ENCODE assay signal across 12 mouse cellular contexts in genomic region chr10:59570780-59571179, GRCm38 (mm10). TPM values are rescaled to one million over a fixed set of nuclear protein-coding genes. Genes with fewer than 3 reads are reported as not detected.
A peak's percentile ranks its signal among the peaks of the same experiment; 100 is the strongest.
DNase-seq lines count a peak whose midpoint lies in the region; ATAC-seq and TF ChIP-seq lines count a peak whose summit lies in the region.
"Had no signal": no experiment of that assay in that cellular context is flagged by ENCODE, and none has a peak within 500 bp of the region (broad histone marks: within the 10 kb centered on the region; RNA-seq: fewer than 3 reads in every experiment).

No protein-coding gene starts in this region.

- TF ChIP-seq CTCF in kidney, adult 2 months (conservative IDR thresholded peaks at IDR 0.05; ENCODE audit: insufficient read depth, insufficient read length, low read depth, low read length) = no peak
- no peak for TF ChIP-seq CTCF in bone marrow, adult 2 months (IDR thresholded peaks at IDR 0.05; ENCODE audit: control insufficient read depth, insufficient read depth, low read length)
- TF ChIP-seq CTCF in stomach, postnatal 0 days (IDR thresholded peaks at IDR 0.05; ENCODE audit: low read depth) = no peak

- no peak overlapping the region for H3K4me3 ChIP-seq in kidney, embryonic 15.5 days (replicated peaks)
- no peak overlapping the region for H3K4me3 ChIP-seq in kidney, adult 2 months (ENCODE audit: insufficient read depth, low read depth, low read length)
- H3K4me3 ChIP-seq in bone marrow, adult 2 months (replicated peaks; ENCODE audit: control insufficient read depth, low read depth, low read length) = no peak overlapping the region
- no peak overlapping the region for H3K4me3 ChIP-seq in limb, embryonic 13.5 days
- no peak overlapping the region for H3K4me3 ChIP-seq in stomach, postnatal 0 days (ENCODE audit: low read depth, low read length)
- no peak overlapping the region for H3K4me3 ChIP-seq in forebrain, embryonic 10.5 days
- H3K4me3 ChIP-seq: embryonic facial prominence, embryonic 13.5 days had no signal

- WGBS in kidney, embryonic 15.5 days = 55% methylated on average over 2 of the region's 2 CpGs
- WGBS in kidney, adult 2 months = 60% methylated on average over 2 of the region's 2 CpGs
- WGBS in bone marrow, adult 2 months = 46% methylated on average over 2 of the region's 2 CpGs
- WGBS in limb, embryonic 13.5 days = 57% methylated on average over 2 of the region's 2 CpGs
- 32% methylated on average over 2 of the region's 2 CpGs for WGBS in stomach, postnatal 0 days
- 84% methylated on average over 2 of the region's 2 CpGs for WGBS in forebrain, embryonic 10.5 days

- no peak for ATAC-seq in kidney, embryonic 15.5 days (replicated peaks; ENCODE audit: low FRiP score)
- no peak for ATAC-seq in limb, embryonic 13.5 days (ENCODE audit: low FRiP score, low read depth)
- no peak for ATAC-seq in stomach, postnatal 0 days (ENCODE audit: low FRiP score, low TSS enrichment)
- ATAC-seq: forebrain, embryonic 16.5 days had no signal

- peaks cover 39% of the 10 kb centered on the region for H3K4me1 ChIP-seq in kidney, embryonic 15.5 days
- no peaks in the 10 kb centered on the region; the same call in 1 of the 2 replicates for H3K4me1 ChIP-seq in kidney, adult 2 months (ENCODE audit: control insufficient read depth, insufficient read depth, low read length)
- peaks cover 8% of the 10 kb centered on the region for H3K4me1 ChIP-seq in bone marrow, adult 2 months (ENCODE audit: control insufficient read depth, insufficient read depth, low read length)
- H3K4me1 ChIP-seq in limb, embryonic 13.5 days = peaks cover 56% of the 10 kb centered on the region
- H3K4me1 ChIP-seq in stomach, postnatal 0 days (replicated peaks; ENCODE audit: control insufficient read depth, insufficient read depth) = peaks cover 10% of the 10 kb centered on the region; the same call in 1 of the 2 replicates
- peaks cover 27% of the 10 kb centered on the region for H3K4me1 ChIP-seq in forebrain, embryonic 10.5 days

- peak overlapping the region; percentile 18; the same call in 1 of the 2 replicates for H3K27ac ChIP-seq in kidney, embryonic 15.5 days
- H3K27ac ChIP-seq in kidney, adult 2 months (ENCODE audit: insufficient read depth, low read depth, low read length) = no peak overlapping the region
- peak overlapping the region; percentile 14; the same call in 1 of the 2 replicates for H3K27ac ChIP-seq in bone marrow, adult 2 months (ENCODE audit: control insufficient read depth, insufficient read depth, low read depth, low read length, poor library complexity)
- 0 out of 2 replicates have a peak overlapping the region, but pooled peaks have one; percentile 52 for H3K27ac ChIP-seq in limb, embryonic 13.5 days
- 0 out of 2 replicates have a peak overlapping the region, but pooled peaks have one; percentile 1 for H3K27ac ChIP-seq in stomach, postnatal 0 days (replicated peaks)
- H3K27ac ChIP-seq in forebrain, embryonic 10.5 days = no peak overlapping the region
- H3K27ac ChIP-seq: embryonic facial prominence, embryonic 13.5 days had no signal

- no peak for TF ChIP-seq EP300 in stomach, postnatal 0 days (optimal IDR thresholded peaks at IDR 0.05)

- peaks cover 9% of the 10 kb centered on the region for H3K9me3 ChIP-seq in kidney, embryonic 15.5 days (replicated peaks)
- peaks cover 10% of the 10 kb centered on the region for H3K9me3 ChIP-seq in limb, embryonic 13.5 days
- H3K9me3 ChIP-seq in stomach, postnatal 0 days (ENCODE audit: control insufficient read depth, low read length) = no peaks in the 10 kb centered on the region
- peaks cover 28% of the 10 kb centered on the region for H3K9me3 ChIP-seq in forebrain, embryonic 10.5 days

- no peak overlapping the region for H3K9ac ChIP-seq in kidney, embryonic 15.5 days
- no peak overlapping the region for H3K9ac ChIP-seq in limb, embryonic 13.5 days
- H3K9ac ChIP-seq in stomach, postnatal 0 days (ENCODE audit: low read length) = no peak overlapping the region
- H3K9ac ChIP-seq: embryonic facial prominence, embryonic 13.5 days had no signal

- no peak for DNase-seq in kidney, adult 2 months
- no peak for DNase-seq in stomach, postnatal 0 days (ENCODE audit: low spot score)
- no peak for DNase-seq in forebrain, embryonic 10.5 days (ENCODE audit: extremely low spot score, low spot score)
- DNase-seq in urinary bladder, adult 2 months (ENCODE audit: low spot score) = no peak
- DNase-seq: cerebellum, adult 9-11 months; lung, postnatal 4 days had no signal

- no peaks in the 10 kb centered on the region for H3K27me3 ChIP-seq in kidney, embryonic 15.5 days
- no peaks in the 10 kb centered on the region for H3K27me3 ChIP-seq in kidney, adult 2 months (replicated peaks; ENCODE audit: control insufficient read depth, insufficient read depth, low read length)
- H3K27me3 ChIP-seq in limb, embryonic 13.5 days = no peaks in the 10 kb centered on the region
- H3K27me3 ChIP-seq in stomach, postnatal 0 days (ENCODE audit: control insufficient read depth, insufficient read depth, low read length) = no peaks in the 10 kb centered on the region
- no peaks in the 10 kb centered on the region for H3K27me3 ChIP-seq in forebrain, embryonic 10.5 days (ENCODE audit: poor library complexity, severe bottlenecking)
- H3K27me3 ChIP-seq: CH12.LX; embryonic facial prominence, embryonic 13.5 days had no signal

- H3K4me2 ChIP-seq in kidney, embryonic 15.5 days = no peak overlapping the region
- H3K4me2 ChIP-seq in limb, embryonic 13.5 days (replicated peaks) = no peak overlapping the region
- H3K4me2 ChIP-seq in stomach, postnatal 0 days (replicated peaks; ENCODE audit: low read depth) = no peak overlapping the region
- H3K4me2 ChIP-seq: embryonic facial prominence, embryonic 13.5 days had no signal

- H3K36me3 ChIP-seq in kidney, embryonic 15.5 days = peaks cover 8% of the 10 kb centered on the region; the same call in 1 of the 2 replicates
- H3K36me3 ChIP-seq in kidney, adult 2 months (ENCODE audit: control insufficient read depth, insufficient read depth, low read length) = no peaks in the 10 kb centered on the region
- H3K36me3 ChIP-seq in limb, embryonic 13.5 days = no peaks in the 10 kb centered on the region; the same call in 1 of the 2 replicates
- H3K36me3 ChIP-seq in stomach, postnatal 0 days (ENCODE audit: control insufficient read depth, insufficient read depth, low read length) = 0 out of 2 replicates have a peak, but pooled peaks cover 2% of the 10 kb centered on the region
- peaks cover 13% of the 10 kb centered on the region; the same call in 1 of the 2 replicates for H3K36me3 ChIP-seq in forebrain, embryonic 10.5 days (replicated peaks)
- H3K36me3 ChIP-seq: embryonic facial prominence, embryonic 13.5 days had no signal

- no peak for TF ChIP-seq POLR2A in kidney, adult 2 months (IDR thresholded peaks at IDR 0.05; ENCODE audit: low read depth, low read length)
- no peak for TF ChIP-seq POLR2A in bone marrow, adult 2 months (IDR thresholded peaks at IDR 0.05; ENCODE audit: borderline replicate concordance, control insufficient read depth, low read depth, low read length)

RNA-seq across cellular contexts. Expression of gene Gm10322, which starts 45.1 kb away (rescaled TPM):
- polyA plus RNA-seq in kidney, embryonic 15.5 days (2015; fragmentation: Nextera tagmentation; extraction: Ambion mirVana) = not detected in 2 replicates
- polyA plus RNA-seq in kidney, adult 2 months (2012; rRNA removed) = 0.56 TPM in 1 of 2 replicates, not detected in the other
- not detected in 2 replicates for polyA plus RNA-seq in bone marrow, adult 2 months (2011; ENCODE audit: insufficient read depth, insufficient read length, low replicate concordance, missing spikeins)
- polyA plus RNA-seq in limb, embryonic 13.5 days (2015; fragmentation: Nextera tagmentation; extraction: Ambion mirVana) = not detected in 2 replicates
- polyA plus RNA-seq in stomach, postnatal 0 days (2015; fragmentation: Nextera tagmentation; extraction: Ambion mirVana) = 0.38 TPM in 1 of 2 replicates, not detected in the other
- not detected in 2 replicates for polyA plus RNA-seq in forebrain, embryonic 10.5 days (2016; fragmentation: Nextera tagmentation; extraction: Ambion mirVana)
- 0.51 TPM in 1 of 2 replicates, not detected in the other for polyA plus RNA-seq in urinary bladder, adult 2 months (2012; rRNA removed)
- polyA plus RNA-seq: embryonic facial prominence, embryonic 13.5 days; forebrain, embryonic 16.5 days had no signal

RNA-seq across cellular contexts. Expression of gene Mcu, which starts 45.7 kb away (rescaled TPM):
- 34.8 and 35.3 TPM in 2 replicates for polyA plus RNA-seq in kidney, embryonic 15.5 days (2015; fragmentation: Nextera tagmentation; extraction: Ambion mirVana)
- 14.4 and 16.2 TPM in 2 replicates for polyA plus RNA-seq in kidney, adult 2 months (2012; rRNA removed)
- 11.7 and 16.1 TPM in 2 replicates for polyA plus RNA-seq in bone marrow, adult 2 months (2011; ENCODE audit: insufficient read depth, insufficient read length, low replicate concordance, missing spikeins)
- polyA plus RNA-seq in limb, embryonic 13.5 days (2015; fragmentation: Nextera tagmentation; extraction: Ambion mirVana) = 62.3 and 65.3 TPM in 2 replicates
- polyA plus RNA-seq in stomach, postnatal 0 days (2015; fragmentation: Nextera tagmentation; extraction: Ambion mirVana) = 56.9 and 57.2 TPM in 2 replicates
- 19.0 and 19.1 TPM in 2 replicates for polyA plus RNA-seq in forebrain, embryonic 10.5 days (2016; fragmentation: Nextera tagmentation; extraction: Ambion mirVana)
- 61.4 and 63.9 TPM in 2 replicates for polyA plus RNA-seq in urinary bladder, adult 2 months (2012; rRNA removed)

Comparison
In these comparisons a context has a peak if more than half of its experiments do, and no peak if none do; other contexts are left out.
1. H3K27ac ChIP-seq: peak in kidney, embryonic 15.5 days (single experiment), bone marrow, adult 2 months (single experiment), limb, embryonic 13.5 days (single experiment) and stomach, postnatal 0 days (single experiment); none in kidney, adult 2 months (single experiment) and forebrain, embryonic 10.5 days (single experiment).